Mouse (Mus musculus) C2C12 (cell line): ENCODE results near the gene Dlg4.

Experiments used
- CTCF ChIP-seq: IDR thresholded peaks from one replicate; pipeline ENCODE4 v1.5.1; 2011; ENCODE audit not compliant: control insufficient read depth, insufficient read depth, insufficient read length
- FOSL1 ChIP-seq: IDR thresholded peaks from one replicate; pipeline ENCODE4 v1.8.0; 2011; ENCODE audit warnings: mild to moderate bottlenecking, low read length; ENCODE audit not compliant: poor library complexity, insufficient read depth, severe bottlenecking
- MAX ChIP-seq: IDR thresholded peaks from one replicate; pipeline ENCODE4 v1.6.1; 2011; ENCODE audit warnings: mild to moderate bottlenecking, control low read depth
- MYOD1 ChIP-seq: IDR thresholded peaks from one replicate; pipeline ENCODE4 v1.6.1; 2011; ENCODE audit warnings: low read depth; ENCODE audit not compliant: control insufficient read depth, insufficient read length

- TF ChIP-seq CTCF (no peak), FOSL1 (no peak), MYOD1 (no peak), MAX (no peak)
Observed at GRCm38 (mm10) chr11:70059930-70060329, 43.2 kb downstream of the Dlg4 start.
